Mouse (Mus musculus) liver, postnatal 0 days (tissue): Measurements from ENCODE around the gene Gm20503.

Experiments
- CTCF ChIP-seq: sonication (generic); IDR thresholded peaks from 2 replicates; pipeline ENCODE4 v1.5.1; 2016; ENCODE audit warnings: antibody characterized with exemption, low read depth
- EP300 ChIP-seq: IDR thresholded peaks from 2 replicates; pipeline ENCODE4 v1.6.1; 2016; ENCODE audit warnings: antibody characterized with exemption, low read depth, mild to moderate bottlenecking

- TF ChIP-seq CTCF: peak; percentile 93
- no peak for TF ChIP-seq EP300
These were observed 33.6 kb downstream of the Gm20503 start for GRCm38 (mm10) chr4:59036490-59037127.
